Mouse (Mus musculus): ENCODE measurements around the gene Fam129c.

- no peak for TF ChIP-seq CTCF (IDR thresholded peaks at IDR 0.05; ENCODE audit: borderline replicate concordance, control insufficient read depth, extremely low read depth, insufficient read depth, low read length, poor library complexity)
- no peak for TF ChIP-seq POLR2A (IDR thresholded peaks at IDR 0.05; ENCODE audit: control insufficient read depth, extremely low read depth, insufficient read depth, low read length, poor library complexity)
Observed at GRCm38 (mm10) chr8:71560765-71561164, 36.7 kb upstream of the Fam129c start.
